Mouse (Mus musculus) hindbrain, embryonic 13.5 days (tissue): ENCODE measurements around the gene Csad. TPM values are rescaled to one million over a fixed set of nuclear protein-coding genes. Genes with fewer than 3 reads are reported as not detected.
"Not testable (repeated sequence)": the region's sequence is repeated elsewhere in the genome, so short reads cannot be mapped to it uniquely, and the experiment has no call there.

Source experiments
- ATAC-seq: fragments of 200-750 bp; cut with Nextera tagmentation; 2 replicates; pipeline ENCODE4 v1.8.0; 2017; ENCODE audit warnings: moderate TSS enrichment; ENCODE audit not compliant: low FRiP score
- H3K27ac ChIP-seq: fragments of 300-500 bp; sonication (generic); 2 replicates; pipeline ENCODE4 v1.5.1; 2015; ENCODE audit warnings: inconsistent platforms, mild to moderate bottlenecking, moderate library complexity
- H3K27me3 ChIP-seq: fragments of 300-500 bp; sonication (generic); 2 replicates; pipeline ENCODE4 v1.6.1; 2015; ENCODE audit warnings: mild to moderate bottlenecking, inconsistent platforms
- H3K36me3 ChIP-seq: fragments of 300-500 bp; sonication (generic); 2 replicates; pipeline ENCODE4 v1.6.1; 2015; ENCODE audit warnings: mild to moderate bottlenecking, inconsistent platforms
- H3K4me1 ChIP-seq: fragments of 300-500 bp; sonication (generic); replicated peaks from 2 replicates; pipeline ENCODE4 v1.6.1; 2015; ENCODE audit warnings: inconsistent platforms
- H3K4me2 ChIP-seq: fragments of 300-500 bp; sonication (generic); 2 replicates; pipeline ENCODE4 v1.6.1; 2015; ENCODE audit warnings: inconsistent platforms, mild to moderate bottlenecking, moderate library complexity
- H3K4me3 ChIP-seq: fragments of 300-500 bp; sonication (generic); 2 replicates; pipeline ENCODE4 v1.5.1; 2015; ENCODE audit warnings: mild to moderate bottlenecking, inconsistent platforms
- H3K9ac ChIP-seq: fragments of 300-500 bp; sonication (generic); 2 replicates; pipeline ENCODE4 v1.6.1; 2015; ENCODE audit warnings: mild to moderate bottlenecking, inconsistent platforms
- H3K9me3 ChIP-seq: fragments of 300-500 bp; sonication (generic); 2 replicates; pipeline ENCODE4 v1.6.1; 2016; ENCODE audit warnings: inconsistent platforms
- WGBS: fragments of 180-500 bp; shearing (Covaris S2); methylation state at CpG from one replicate; pipeline ENCODE4 v1.1.7; 2015; 5-methylcytosine and 5-hydroxymethylcytosine counted together
- polyA plus RNA-seq: library from polyadenylated mRNA; unstranded; fragments of >200 nt; fragmentation: Nextera tagmentation; extraction: Ambion mirVana; gene quantifications from 2 replicates; pipeline ENCODE4 v1.2.1, GENCODE M21; 2015

Csad gene
- polyA plus RNA-seq, 1 experiment from 2014 or later: 44.5 TPM

- Histone ChIP-seq H3K36me3 (no peaks in the 10 kb centered on the region), H3K4me2 (no peak overlapping the region), H3K4me3 (no peak overlapping the region), H3K4me1 (no peaks in the 10 kb centered on the region), H3K9ac (no peak overlapping the region), H3K27ac (no peak overlapping the region), H3K9me3 (no peaks in the 10 kb centered on the region), H3K27me3 (no peaks in the 10 kb centered on the region)
- no peak for ATAC-seq
- WGBS: 57% methylated on average over 6 of the region's 6 CpGs
These were observed 36.9 kb downstream of the Csad start for GRCm38 (mm10) chr15:102167620-102168021.

- 61% methylated on average over 6 of the region's 6 CpGs for WGBS
- no peaks in the 10 kb centered on the region for H3K9me3 ChIP-seq
- H3K27me3 ChIP-seq: no peaks in the 10 kb centered on the region
- H3K36me3 ChIP-seq: no peaks in the 10 kb centered on the region
- no peaks in the 10 kb centered on the region for H3K4me1 ChIP-seq
- no peak overlapping the region for H3K27ac ChIP-seq
- H3K9ac ChIP-seq: no peak overlapping the region
- no peak for ATAC-seq
- H3K4me3 ChIP-seq: no peak overlapping the region
- H3K4me2 ChIP-seq: no peak overlapping the region
These were observed 38.9 kb downstream of the Csad start for GRCm38 (mm10) chr15:102165468-102166100.

- H3K27ac ChIP-seq: no peak overlapping the region
- H3K4me3 ChIP-seq: no peak overlapping the region
- H3K4me2 ChIP-seq: no peak overlapping the region
- H3K36me3 ChIP-seq: no peaks in the 10 kb centered on the region
- H3K27me3 ChIP-seq: no peaks in the 10 kb centered on the region
- no peak overlapping the region for H3K9ac ChIP-seq
- no peaks in the 10 kb centered on the region for H3K9me3 ChIP-seq
- no peaks in the 10 kb centered on the region for H3K4me1 ChIP-seq
- no peak for ATAC-seq
- 62% methylated on average over 3 of the region's 3 CpGs for WGBS
These were observed 40.4 kb downstream of the Csad start for GRCm38 (mm10) chr15:102163900-102164693.

GRCm38 (mm10) chr15:102160415-102161060, 44.0 kb downstream of the Csad start:
- Histone ChIP-seq H3K27me3 (no peaks in the 10 kb centered on the region), H3K9me3 (no peaks in the 10 kb centered on the region), H3K36me3 (no peaks in the 10 kb centered on the region), H3K9ac (no peak overlapping the region), H3K27ac (no peak overlapping the region), H3K4me1 (peaks cover 8% of the 10 kb centered on the region), H3K4me2 (no peak overlapping the region), H3K4me3 (no peak overlapping the region)
- WGBS: 64% methylated on average over 24 of the region's 27 CpGs
- ATAC-seq: no peak

GRCm38 (mm10) chr15:102156836-102157235, 47.7 kb downstream of the Csad start:
- peak overlapping the region; percentile 21; the same call in 1 of the 2 replicates for H3K4me2 ChIP-seq
- H3K9me3 ChIP-seq: no peaks in the 10 kb centered on the region
- no peaks in the 10 kb centered on the region for H3K36me3 ChIP-seq
- ATAC-seq: no peak
- H3K27ac ChIP-seq: no peak overlapping the region; the same call in 1 of the 2 replicates
- no peak overlapping the region for H3K4me3 ChIP-seq
- peaks cover 12% of the 10 kb centered on the region for H3K4me1 ChIP-seq
- no peaks in the 10 kb centered on the region for H3K27me3 ChIP-seq
- WGBS: 26% methylated on average over 20 of the region's 20 CpGs
- no peak overlapping the region for H3K9ac ChIP-seq

- H3K36me3 ChIP-seq, H3K9ac ChIP-seq, H3K4me2 ChIP-seq, H3K9me3 ChIP-seq, H3K4me3 ChIP-seq, H3K27me3 ChIP-seq, H3K27ac ChIP-seq, ATAC-seq: not testable (repeated sequence)
- WGBS: 94% methylated on average over 6 of the region's 6 CpGs
- peaks cover 12% of the 10 kb centered on the region for H3K4me1 ChIP-seq
These were observed 49.5 kb downstream of the Csad start for GRCm38 (mm10) chr15:102155006-102155405.

- Histone ChIP-seq H3K36me3 (no peaks in the 10 kb centered on the region), H3K4me1 (peaks cover 12% of the 10 kb centered on the region)
- WGBS: 17% methylated on average over 4 of the region's 4 CpGs
These were observed 51.9 kb downstream of the Csad start for GRCm38 (mm10) chr15:102152646-102153045.

GRCm38 (mm10) chr15:102150301-102151135, 54.0 kb downstream of the Csad start, which contains the start of gene Soat2:
Soat2 (plus strand) TSS chr15:102150526.
- Histone ChIP-seq H3K36me3 (no peaks in the 10 kb centered on the region), H3K4me2 (no peak within 1 kb of the TSS), H3K4me3 (no peak within 1 kb of the TSS), H3K4me1 (0 out of 2 replicates have a peak, but pooled peaks cover 4% of the 10 kb centered on the region), H3K9ac (0 out of 2 replicates have a peak within 1 kb of the TSS, but pooled peaks have one; percentile 5), H3K9me3 (no peaks in the 10 kb centered on the region), H3K27me3 (peaks cover 12% of the 10 kb centered on the region), H3K27ac (no peak within 1 kb of the TSS)
- no peak for ATAC-seq
- 58% methylated on average over 20 of the region's 20 CpGs for WGBS

More at GRCm38 (mm10) chr15:102152646-102153045, 51.9 kb downstream of the Csad start:
- Histone ChIP-seq H3K4me2 (no peak overlapping the region), H3K27me3 (0 out of 2 replicates have a peak, but pooled peaks cover 4% of the 10 kb centered on the region), H3K27ac (no peak overlapping the region), H3K4me3 (no peak overlapping the region), H3K9ac (no peak overlapping the region), H3K9me3 (no peaks in the 10 kb centered on the region)
- no peak for ATAC-seq

- Histone ChIP-seq H3K9me3 (no peaks in the 10 kb centered on the region), H3K27me3 (peaks cover 21% of the 10 kb centered on the region), H3K4me2 (no peak overlapping the region), H3K4me3 (no peak overlapping the region), H3K27ac (no peak overlapping the region), H3K9ac (no peak overlapping the region), H3K36me3 (no peaks in the 10 kb centered on the region), H3K4me1 (peaks cover 7% of the 10 kb centered on the region)
- no peak for ATAC-seq
- 82% methylated on average over 4 of the region's 4 CpGs for WGBS
These were observed 55.0 kb downstream of the Csad start for GRCm38 (mm10) chr15:102149561-102149960.

- no peak overlapping the region for H3K4me2 ChIP-seq
- WGBS: 74% methylated on average over 16 of the region's 16 CpGs
- peaks cover 8% of the 10 kb centered on the region for H3K4me1 ChIP-seq
- no peaks in the 10 kb centered on the region for H3K9me3 ChIP-seq
- H3K9ac ChIP-seq: no peak overlapping the region
- H3K27ac ChIP-seq: no peak overlapping the region
- peaks cover 38% of the 10 kb centered on the region for H3K27me3 ChIP-seq
- ATAC-seq: no peak
- no peak overlapping the region for H3K4me3 ChIP-seq
- no peaks in the 10 kb centered on the region for H3K36me3 ChIP-seq
These were observed 56.7 kb downstream of the Csad start for GRCm38 (mm10) chr15:102147674-102148402.

- Histone ChIP-seq H3K4me3 (no peak overlapping the region), H3K9ac (no peak overlapping the region), H3K36me3 (no peaks in the 10 kb centered on the region), H3K9me3 (no peaks in the 10 kb centered on the region), H3K27ac (no peak overlapping the region), H3K27me3 (peaks cover 48% of the 10 kb centered on the region), H3K4me1 (peaks cover 7% of the 10 kb centered on the region), H3K4me2 (no peak overlapping the region)
- 0% methylated on average over 1 of the region's 1 CpGs for WGBS
- no peak for ATAC-seq
These were observed 57.6 kb downstream of the Csad start for GRCm38 (mm10) chr15:102146882-102147281.
